Mouse (Mus musculus): ENCODE data around the gene Atp6v0e2.

Atp6v0e2 gene

DNA sequence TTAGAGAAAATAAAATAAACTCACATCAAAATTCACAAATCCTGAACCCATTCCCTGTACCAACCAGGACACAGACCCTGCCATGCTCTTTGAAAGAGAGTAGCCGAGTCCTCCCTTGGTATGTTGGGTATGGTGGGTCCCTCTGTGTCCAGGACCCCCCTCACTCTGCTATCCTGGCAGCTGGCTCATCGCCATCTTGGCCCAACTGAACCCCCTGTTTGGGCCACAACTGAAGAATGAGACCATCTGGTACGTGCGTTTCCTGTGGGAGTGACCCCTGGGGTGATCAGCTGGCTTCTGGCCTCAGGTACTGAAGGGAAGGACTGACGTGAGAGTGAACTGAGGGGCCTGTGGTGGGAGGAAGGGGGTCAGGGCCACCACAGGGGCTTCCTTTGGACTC lies 2.4 kb downstream of the Atp6v0e2 start:
- no peak for DNase-seq (ENCODE audit: low read depth in 2 of 2, low spot score in 2 of 2)

DNA sequence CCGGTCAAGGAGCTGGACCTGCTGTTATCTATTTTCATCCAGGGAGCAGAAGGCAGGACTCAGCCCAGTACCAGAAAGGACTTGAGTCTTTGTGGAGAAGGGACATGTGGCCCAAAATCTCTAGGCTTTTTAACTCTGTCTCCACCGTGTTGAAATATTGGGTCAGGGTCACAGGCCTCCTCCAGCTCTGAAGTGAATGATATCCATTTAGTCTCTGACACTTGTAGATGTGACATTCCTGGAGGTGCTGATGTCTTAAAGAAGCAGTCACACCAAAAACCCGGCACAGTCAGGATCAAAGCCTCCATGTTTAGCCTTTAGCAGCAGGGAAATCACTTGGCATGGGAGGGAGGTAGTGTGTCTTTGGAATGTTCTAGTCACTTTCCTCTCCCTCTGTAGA lies 3.3 kb downstream of the Atp6v0e2 start:
- DNase-seq (ENCODE audit: low read depth in 2 of 2, low spot score in 2 of 2), result no peak

GRCm38 (mm10) chr6:48541560-48542450 lies 4.4 kb downstream of the Atp6v0e2 start:
- DNase-seq (ENCODE audit: low read depth in 2 of 2, low spot score in 2 of 2), result no peak

DNA sequence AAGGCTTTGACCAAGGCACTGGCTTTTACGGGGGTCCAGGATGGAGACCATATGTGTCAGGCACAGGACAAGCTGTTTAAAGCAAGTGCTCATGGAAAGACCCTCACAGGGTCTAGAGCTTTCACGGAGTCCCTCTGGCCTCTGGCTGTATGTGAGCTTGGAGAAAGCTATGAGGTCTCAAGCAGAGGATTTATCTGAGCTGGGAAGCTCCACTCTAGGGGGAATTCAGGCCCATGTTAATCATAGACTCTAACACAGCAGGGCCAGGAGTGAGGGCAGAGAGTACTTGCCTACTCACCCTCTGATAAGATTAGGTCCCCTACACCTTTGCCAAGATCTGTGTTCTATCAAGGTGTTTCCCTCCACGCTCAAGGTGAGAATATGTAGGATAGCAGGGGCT lies 5.2 kb downstream of the Atp6v0e2 start:
- no peak for DNase-seq (ENCODE audit: low read depth in 2 of 2, low spot score in 2 of 2)

DNA sequence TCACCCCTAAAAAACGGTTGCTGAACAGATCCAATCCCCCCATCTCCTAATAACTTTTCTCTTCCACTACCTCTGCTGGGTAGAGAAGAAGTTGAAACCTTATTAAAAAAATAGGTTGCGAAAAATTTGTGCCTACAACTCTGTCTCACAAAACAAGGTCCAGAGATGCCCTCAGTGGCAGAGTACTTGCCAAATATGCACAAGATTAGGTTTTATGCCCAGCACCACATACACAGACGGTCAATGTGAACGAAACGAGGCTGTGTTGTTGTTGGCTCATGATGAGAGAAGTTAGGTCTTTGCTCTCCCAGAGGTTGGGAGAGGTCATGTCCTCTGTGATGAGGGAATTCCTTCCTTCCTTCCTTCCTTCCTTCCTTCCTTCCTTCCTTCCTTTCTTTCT lies 7.8 kb downstream of the Atp6v0e2 start:
- DNase-seq (ENCODE audit: low read depth in 2 of 2, low spot score in 2 of 2), result no peak

DNA sequence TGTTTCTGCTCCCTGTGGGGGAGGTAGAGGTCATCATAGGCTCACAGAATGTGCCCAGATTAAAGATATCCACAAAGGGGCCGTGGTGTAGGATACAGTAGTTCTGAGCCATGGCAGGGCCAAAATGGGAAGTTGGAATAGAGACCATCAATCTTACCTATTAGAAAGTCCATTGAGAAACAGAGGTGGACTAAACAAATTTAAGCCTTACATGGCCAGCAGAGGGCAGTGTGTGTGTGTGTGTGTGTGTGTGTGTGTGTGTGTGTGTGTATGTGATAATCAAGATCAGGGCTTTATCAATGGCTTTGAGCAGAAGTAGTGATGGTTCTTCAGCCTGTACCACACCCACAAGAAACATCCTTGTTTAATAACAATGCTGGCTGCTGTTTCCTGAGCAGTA lies 8.9 kb downstream of the Atp6v0e2 start:
- peak; percentile 35 to 39 for DNase-seq (ENCODE audit: low read depth in 2 of 2, low spot score in 2 of 2)

- DNase-seq (ENCODE audit: low read depth in 2 of 2, low spot score in 2 of 2), result no peak
Measured at GRCm38 (mm10) chr6:48546858-48547257, 9.4 kb downstream of the Atp6v0e2 start.

GRCm38 (mm10) chr6:48548314-48548713 lies 10.9 kb downstream of the Atp6v0e2 start:
- DNase-seq (ENCODE audit: low read depth in 2 of 2, low spot score in 2 of 2), result no peak

- DNase-seq (ENCODE audit: low read depth in 2 of 2, low spot score in 2 of 2), result no peak
Measured at GRCm38 (mm10) chr6:48552918-48553317, 15.5 kb downstream of the Atp6v0e2 start.

GRCm38 (mm10) chr6:48553819-48554218 lies 16.4 kb downstream of the Atp6v0e2 start:
- DNase-seq (ENCODE audit: low read depth in 2 of 2, low spot score in 2 of 2), result no peak

- peak; percentile 97 to 98 for DNase-seq (ENCODE audit: low read depth in 2 of 2, low spot score in 2 of 2)
Measured at GRCm38 (mm10) chr6:48554280-48555103, 17.1 kb downstream of the Atp6v0e2 start, which contains the start of gene Lrrc61. Lrrc61 (plus strand) TSS chr6:48554796.

GRCm38 (mm10) chr6:48555104-48555890 lies 17.9 kb downstream of the Atp6v0e2 start:
- no peak for DNase-seq (ENCODE audit: low read depth in 2 of 2, low spot score in 2 of 2)

GRCm38 (mm10) chr6:48555956-48556355 lies 18.5 kb downstream of the Atp6v0e2 start:
- no peak for DNase-seq (ENCODE audit: low read depth in 2 of 2, low spot score in 2 of 2)

- no peak for DNase-seq (ENCODE audit: low read depth in 2 of 2, low spot score in 2 of 2)
Measured at GRCm38 (mm10) chr6:48565693-48566310, 28.4 kb downstream of the Atp6v0e2 start.

DNA sequence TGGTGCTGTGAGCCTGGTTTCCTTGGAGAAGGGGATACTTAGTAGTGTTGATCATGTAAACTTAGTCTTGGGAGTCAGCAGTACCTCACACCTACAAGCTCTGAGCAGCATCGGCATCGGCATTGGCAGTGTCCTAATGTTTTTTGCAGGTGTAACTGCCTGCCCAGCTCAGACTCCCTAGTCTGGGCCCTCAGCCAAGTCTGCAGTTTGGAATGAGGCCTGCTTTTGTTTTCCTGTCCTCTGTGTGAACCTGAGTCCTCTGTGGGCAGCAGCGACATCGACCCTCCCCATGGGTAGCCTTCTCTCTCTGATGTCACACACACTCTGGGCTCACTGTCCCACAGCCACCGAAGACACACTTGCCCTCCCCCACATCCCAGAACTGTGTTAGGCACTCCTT lies 28.9 kb downstream of the Atp6v0e2 start:
- DNase-seq (ENCODE audit: low read depth in 2 of 2, low spot score in 2 of 2), result no peak

DNA sequence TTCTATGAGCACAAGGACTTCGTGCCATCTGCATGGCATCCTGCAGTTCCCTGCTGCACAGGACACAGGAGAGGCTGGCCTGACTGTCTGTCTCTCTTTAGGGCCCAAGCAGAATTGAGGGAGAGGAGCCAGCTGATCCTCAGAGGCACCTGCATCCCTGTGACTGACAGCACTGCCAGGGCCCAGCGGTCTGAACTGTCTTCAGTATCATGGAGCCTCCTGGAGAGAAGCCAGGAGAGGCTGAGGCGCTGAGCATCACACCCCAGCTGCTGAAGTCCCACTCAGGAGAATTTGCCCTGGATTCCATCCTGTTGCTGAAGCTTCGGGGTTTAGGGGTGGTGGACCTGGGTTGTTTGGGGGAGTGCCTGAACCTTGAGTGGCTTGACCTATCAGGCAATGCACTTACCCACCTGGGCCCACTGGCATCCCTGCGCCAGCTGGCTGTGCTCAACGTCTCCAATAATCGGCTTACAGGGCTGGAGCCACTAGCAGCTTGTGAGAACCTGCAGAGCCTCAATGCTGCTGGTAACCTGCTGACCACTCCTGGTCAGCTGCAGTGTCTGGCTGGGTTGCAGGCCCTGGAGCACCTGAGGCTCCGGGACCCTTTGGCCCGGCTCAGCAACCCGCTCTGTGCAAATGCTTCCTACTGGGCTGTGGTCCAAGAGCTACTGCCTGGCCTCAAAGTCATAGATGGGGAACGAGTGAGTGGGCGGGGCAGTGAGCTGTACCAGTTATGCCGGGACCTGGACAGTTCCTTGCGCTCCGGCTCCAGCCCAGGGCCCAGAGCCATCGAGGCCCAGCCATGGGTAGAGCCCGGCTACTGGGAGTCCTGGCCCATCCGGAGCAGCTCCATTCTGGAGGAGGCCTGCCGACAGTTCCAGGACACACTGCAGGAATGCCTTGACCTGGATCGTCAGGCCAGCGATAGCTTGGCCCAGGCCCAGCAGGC lies 30.9 kb downstream of the Atp6v0e2 start:
- no peak for DNase-seq (ENCODE audit: low read depth in 2 of 2, low spot score in 2 of 2)

- no peak for DNase-seq (ENCODE audit: low read depth in 2 of 2, low spot score in 2 of 2)
Measured at GRCm38 (mm10) chr6:48569065-48569807, 31.8 kb downstream of the Atp6v0e2 start.

DNA sequence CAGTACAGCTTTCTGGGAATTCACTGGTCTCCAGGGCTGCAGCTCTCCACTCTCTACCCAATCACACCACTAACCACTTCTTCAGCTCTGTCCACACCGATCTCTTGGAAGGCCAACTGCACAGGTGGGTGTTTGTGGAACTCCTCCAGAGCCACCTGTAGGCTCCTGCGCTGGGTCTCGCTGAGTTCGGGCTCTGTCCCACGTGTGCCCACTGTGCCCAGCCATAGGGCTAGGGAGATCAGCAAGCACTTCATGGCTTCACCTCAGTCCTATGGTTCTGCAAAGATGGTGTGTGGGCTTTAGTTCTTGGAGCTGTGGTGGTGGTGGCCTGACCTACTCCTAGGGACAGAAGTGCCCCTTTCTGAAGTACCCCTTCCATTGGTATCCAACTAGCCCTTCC lies 34.6 kb downstream of the Atp6v0e2 start:
- no peak for DNase-seq (ENCODE audit: low read depth in 2 of 2, low spot score in 2 of 2)

- DNase-seq (ENCODE audit: low read depth in 2 of 2, low spot score in 2 of 2), result no peak
Measured at GRCm38 (mm10) chr6:48572572-48573061, 35.2 kb downstream of the Atp6v0e2 start, which contains the start of gene Rarres2. Rarres2 (minus strand) TSS chr6:48572789.

Data from CD8-positive naive resting alpha-beta T cell, adult 2 months (primary cell).